Mouse (Mus musculus): Measurements from ENCODE around the gene Smarcad1. TPM values are rescaled to one million over a fixed set of nuclear protein-coding genes. Genes with fewer than 3 reads are reported as not detected.
"Not testable (repeated sequence)": the region's sequence is repeated elsewhere in the genome, so short reads cannot be mapped to it uniquely, and the experiment has no call there.

Gene Smarcad1
- 76.0 and 77.2 TPM in 2 replicates for polyA plus RNA-seq (2014; fragmentation: Nextera tagmentation; extraction: Ambion mirVana)

GRCm38 (mm10) chr6:65042491-65043171, at the start of gene Smarcad1:
Gene Smarcad1 (plus strand): TSS chr6:65042583.
- Histone ChIP-seq H3K27ac (ENCODE audit: low read depth) (peak within 1 kb of the TSS; percentile 95), H3K27me3 (replicated peaks; ENCODE audit: control insufficient read depth, insufficient read depth, low read length) (no peaks in the 10 kb centered on the region), H3K4me2 (ENCODE audit: low read length) (peak within 1 kb of the TSS; percentile 92), H3K9ac (ENCODE audit: low read length) (peak within 1 kb of the TSS; percentile 98), H3K4me3 (ENCODE audit: low read depth, low read length) (peak within 1 kb of the TSS; percentile 82), H3K4me1 (replicated peaks; ENCODE audit: control insufficient read depth, insufficient read depth, low read length) (peaks cover 5% of the 10 kb centered on the region; the same call in 1 of the 2 replicates), H3K36me3 (ENCODE audit: control insufficient read depth, insufficient read depth, low read length) (peaks cover 31% of the 10 kb centered on the region), H3K9me3 (ENCODE audit: control insufficient read depth, low read length) (no peaks in the 10 kb centered on the region)
- ATAC-seq (replicated peaks; ENCODE audit: low FRiP score, low TSS enrichment, low read depth) (peak; percentile 96), DNase-seq (ENCODE audit: low spot score) (peak; percentile 95)
- under 1% methylated on average over 79 of the region's 81 CpGs for WGBS

GRCm38 (mm10) chr6:64996824-64997421, 45.5 kb upstream of the Smarcad1 start:
- no peak overlapping the region for H3K9ac ChIP-seq (ENCODE audit: low read length)
- 37% methylated on average over 13 of the region's 13 CpGs for WGBS
- no peak overlapping the region for H3K27ac ChIP-seq (ENCODE audit: low read depth)
- H3K4me3 ChIP-seq (ENCODE audit: low read depth, low read length): no peak overlapping the region
- no peaks in the 10 kb centered on the region for H3K9me3 ChIP-seq (ENCODE audit: control insufficient read depth, low read length)
- ATAC-seq (replicated peaks; ENCODE audit: low FRiP score, low TSS enrichment, low read depth): peak; percentile 74; the same call in 1 of the 2 replicates
- peak; percentile 59 for DNase-seq (ENCODE audit: low spot score)
- no peaks in the 10 kb centered on the region for H3K4me1 ChIP-seq (replicated peaks; ENCODE audit: control insufficient read depth, insufficient read depth, low read length)
- no peaks in the 10 kb centered on the region for H3K36me3 ChIP-seq (ENCODE audit: control insufficient read depth, insufficient read depth, low read length)
- H3K4me2 ChIP-seq (ENCODE audit: low read length): no peak overlapping the region
- no peaks in the 10 kb centered on the region for H3K27me3 ChIP-seq (replicated peaks; ENCODE audit: control insufficient read depth, insufficient read depth, low read length)

- Histone ChIP-seq H3K9ac (ENCODE audit: low read length) (no peak overlapping the region), H3K27ac (ENCODE audit: low read depth) (no peak overlapping the region), H3K27me3 (replicated peaks; ENCODE audit: control insufficient read depth, insufficient read depth, low read length) (no peaks in the 10 kb centered on the region), H3K9me3 (ENCODE audit: control insufficient read depth, low read length) (no peaks in the 10 kb centered on the region), H3K36me3 (ENCODE audit: control insufficient read depth, insufficient read depth, low read length) (no peaks in the 10 kb centered on the region), H3K4me3 (ENCODE audit: low read depth, low read length) (no peak overlapping the region), H3K4me1 (replicated peaks; ENCODE audit: control insufficient read depth, insufficient read depth, low read length) (no peaks in the 10 kb centered on the region), H3K4me2 (ENCODE audit: low read length) (no peak overlapping the region)
- WGBS: 90% methylated on average over 2 of the region's 2 CpGs
- no peak for ATAC-seq (replicated peaks; ENCODE audit: low FRiP score, low TSS enrichment, low read depth)
- no peak for DNase-seq (ENCODE audit: low spot score)
Measured at GRCm38 (mm10) chr6:64997805-64998204, 44.6 kb upstream of the Smarcad1 start.

GRCm38 (mm10) chr6:65000757-65001156, 41.6 kb upstream of the Smarcad1 start:
- H3K36me3 ChIP-seq (ENCODE audit: control insufficient read depth, insufficient read depth, low read length); H3K27ac ChIP-seq (ENCODE audit: low read depth); H3K9ac ChIP-seq (ENCODE audit: low read length); H3K4me3 ChIP-seq (ENCODE audit: low read depth, low read length); ATAC-seq (replicated peaks; ENCODE audit: low FRiP score, low TSS enrichment, low read depth); H3K4me2 ChIP-seq (ENCODE audit: low read length); DNase-seq (ENCODE audit: low spot score); H3K4me1 ChIP-seq (replicated peaks; ENCODE audit: control insufficient read depth, insufficient read depth, low read length); H3K9me3 ChIP-seq (ENCODE audit: control insufficient read depth, low read length); H3K27me3 ChIP-seq (replicated peaks; ENCODE audit: control insufficient read depth, insufficient read depth, low read length): not testable (repeated sequence)
- 82% methylated on average over 5 of the region's 5 CpGs for WGBS

DNA sequence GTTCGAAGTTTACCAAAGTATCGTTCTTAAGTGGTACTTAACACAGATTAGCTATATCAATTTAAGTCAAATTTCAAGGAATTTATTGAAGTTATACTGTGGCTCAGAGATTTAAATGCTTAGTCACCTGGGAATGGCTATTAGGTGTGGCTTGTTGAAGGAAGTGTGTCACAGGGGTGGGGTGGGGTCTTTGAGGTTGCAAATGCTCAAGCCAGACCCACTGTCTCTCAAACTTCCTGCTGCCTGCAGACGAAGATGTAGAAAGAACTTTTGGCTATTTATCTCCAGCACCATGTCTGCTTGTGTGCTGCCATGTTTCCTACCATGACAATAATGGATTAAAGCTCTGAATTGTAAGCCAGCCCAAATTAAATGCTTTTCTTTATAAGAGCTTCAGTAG, 40.2 kb upstream of the Smarcad1 start:
- H3K36me3 ChIP-seq (ENCODE audit: control insufficient read depth, insufficient read depth, low read length): no peaks in the 10 kb centered on the region
- DNase-seq (ENCODE audit: low spot score) (no peak), ATAC-seq (replicated peaks; ENCODE audit: low FRiP score, low TSS enrichment, low read depth) (no peak)
- H3K9me3 ChIP-seq (ENCODE audit: control insufficient read depth, low read length): no peaks in the 10 kb centered on the region
- H3K27me3 ChIP-seq (replicated peaks; ENCODE audit: control insufficient read depth, insufficient read depth, low read length): no peaks in the 10 kb centered on the region
- H3K4me2 ChIP-seq (ENCODE audit: low read length): no peak overlapping the region
- no peak overlapping the region for H3K4me3 ChIP-seq (ENCODE audit: low read depth, low read length)
- WGBS: 62% methylated on average over 3 of the region's 3 CpGs
- H3K9ac ChIP-seq (ENCODE audit: low read length): no peak overlapping the region
- H3K27ac ChIP-seq (ENCODE audit: low read depth): no peak overlapping the region
- H3K4me1 ChIP-seq (replicated peaks; ENCODE audit: control insufficient read depth, insufficient read depth, low read length): no peaks in the 10 kb centered on the region

- DNase-seq (ENCODE audit: low spot score) (no peak), ATAC-seq (replicated peaks; ENCODE audit: low FRiP score, low TSS enrichment, low read depth) (no peak)
- Histone ChIP-seq H3K9me3 (ENCODE audit: control insufficient read depth, low read length) (no peaks in the 10 kb centered on the region), H3K4me3 (ENCODE audit: low read depth, low read length) (no peak overlapping the region), H3K27ac (ENCODE audit: low read depth) (no peak overlapping the region), H3K36me3 (ENCODE audit: control insufficient read depth, insufficient read depth, low read length) (no peaks in the 10 kb centered on the region), H3K27me3 (replicated peaks; ENCODE audit: control insufficient read depth, insufficient read depth, low read length) (no peaks in the 10 kb centered on the region), H3K9ac (ENCODE audit: low read length) (no peak overlapping the region), H3K4me2 (ENCODE audit: low read length) (no peak overlapping the region), H3K4me1 (replicated peaks; ENCODE audit: control insufficient read depth, insufficient read depth, low read length) (no peaks in the 10 kb centered on the region)
- WGBS: 11% methylated on average over 5 of the region's 5 CpGs
Measured at GRCm38 (mm10) chr6:65008836-65009235, 33.5 kb upstream of the Smarcad1 start.

DNA sequence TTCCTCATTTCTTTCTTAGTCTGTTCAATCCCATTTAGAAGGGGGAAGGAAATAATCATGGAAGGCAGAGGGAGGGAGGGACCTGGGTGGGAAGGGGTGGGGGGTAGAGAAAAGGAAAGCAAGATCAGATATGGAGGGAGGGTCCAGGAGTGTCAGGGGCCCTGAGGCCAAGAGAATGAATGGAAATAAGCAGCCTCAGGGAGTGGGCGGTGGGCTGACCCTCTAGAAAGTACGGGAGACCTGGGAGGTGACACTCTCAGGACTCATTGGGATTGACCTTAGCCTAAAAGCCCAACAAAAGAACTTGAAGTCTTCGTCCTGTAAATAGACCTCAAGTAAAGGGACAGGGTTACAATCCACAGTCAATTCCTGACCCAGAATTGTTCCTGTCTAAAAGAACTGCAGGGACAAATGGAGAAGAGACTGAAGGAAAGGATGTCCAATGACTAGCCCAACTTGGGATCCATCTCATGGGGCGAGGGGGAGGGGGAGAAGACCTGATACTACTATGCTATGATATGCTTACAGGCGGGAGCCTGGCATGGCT, 30.9 kb upstream of the Smarcad1 start:
- Histone ChIP-seq H3K9me3 (ENCODE audit: control insufficient read depth, low read length) (no peaks in the 10 kb centered on the region), H3K4me2 (ENCODE audit: low read length) (no peak overlapping the region), H3K27me3 (replicated peaks; ENCODE audit: control insufficient read depth, insufficient read depth, low read length) (no peaks in the 10 kb centered on the region), H3K9ac (ENCODE audit: low read length) (no peak overlapping the region), H3K36me3 (ENCODE audit: control insufficient read depth, insufficient read depth, low read length) (no peaks in the 10 kb centered on the region), H3K4me3 (ENCODE audit: low read depth, low read length) (no peak overlapping the region), H3K27ac (ENCODE audit: low read depth) (no peak overlapping the region), H3K4me1 (replicated peaks; ENCODE audit: control insufficient read depth, insufficient read depth, low read length) (no peaks in the 10 kb centered on the region)
- no peak for DNase-seq (ENCODE audit: low spot score)
- ATAC-seq (replicated peaks; ENCODE audit: low FRiP score, low TSS enrichment, low read depth): no peak
- WGBS: 87% methylated on average over 5 of the region's 5 CpGs

- no peak overlapping the region for H3K4me3 ChIP-seq (ENCODE audit: low read depth, low read length)
- H3K9ac ChIP-seq (ENCODE audit: low read length): no peak overlapping the region
- no peak overlapping the region for H3K27ac ChIP-seq (ENCODE audit: low read depth)
- H3K9me3 ChIP-seq (ENCODE audit: control insufficient read depth, low read length): no peaks in the 10 kb centered on the region
- no peak overlapping the region for H3K4me2 ChIP-seq (ENCODE audit: low read length)
- 100% methylated on average over 2 of the region's 2 CpGs for WGBS
- DNase-seq (ENCODE audit: low spot score): no peak
- no peaks in the 10 kb centered on the region for H3K36me3 ChIP-seq (ENCODE audit: control insufficient read depth, insufficient read depth, low read length)
- ATAC-seq (replicated peaks; ENCODE audit: low FRiP score, low TSS enrichment, low read depth): no peak
- H3K27me3 ChIP-seq (replicated peaks; ENCODE audit: control insufficient read depth, insufficient read depth, low read length): no peaks in the 10 kb centered on the region
- no peaks in the 10 kb centered on the region for H3K4me1 ChIP-seq (replicated peaks; ENCODE audit: control insufficient read depth, insufficient read depth, low read length)
Measured at GRCm38 (mm10) chr6:65012142-65012541, 30.2 kb upstream of the Smarcad1 start.
